Mouse (Mus musculus): ENCODE results near the gene S100a5. TPM values are rescaled to one million over a fixed set of nuclear protein-coding genes. Genes with fewer than 3 reads are reported as not detected.
A peak's percentile ranks its signal among the peaks of the same experiment; 100 is the strongest.

The S100a5 gene
- polyA plus RNA-seq, 1 experiment from 2014 or later = not detected

DNA sequence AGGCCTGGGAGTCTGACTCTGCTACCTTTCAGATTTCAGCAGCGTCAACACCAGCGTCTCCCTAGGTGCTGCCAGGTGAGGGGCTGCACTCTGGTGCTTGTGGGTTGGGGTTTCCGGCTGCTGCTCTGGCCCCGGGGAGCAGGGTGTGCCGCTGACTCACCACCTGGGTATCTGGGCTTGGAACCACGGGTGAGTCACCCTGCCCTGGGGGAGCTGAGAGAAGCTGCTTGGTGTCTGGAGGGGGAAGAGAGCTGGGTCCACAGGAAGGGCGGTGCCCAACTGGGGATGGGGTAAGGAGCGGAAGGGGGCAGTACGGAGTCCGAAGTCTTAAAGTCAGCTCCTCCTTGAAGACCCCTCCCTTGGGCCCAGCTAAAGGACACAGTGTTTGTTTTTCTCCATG lies 21.4 kb upstream of the S100a5 start:
- no peak overlapping the region for H3K9ac ChIP-seq (replicated peaks)
- no peaks in the 10 kb centered on the region for H3K36me3 ChIP-seq (replicated peaks; ENCODE audit: insufficient read depth, low read length)
- 0 out of 2 replicates have a peak overlapping the region, but pooled peaks have one; percentile 2 for H3K4me2 ChIP-seq (ENCODE audit: low read depth, low read length)
- no peak overlapping the region for H3K4me3 ChIP-seq (ENCODE audit: low read depth, low read length)
- ATAC-seq (peak; percentile 59), DNase-seq (peak; percentile 69)
- TF ChIP-seq CTCF (IDR thresholded peaks at IDR 0.05; ENCODE audit: low read depth) (peak; percentile 26; the same call in 1 of the 2 replicates), EP300 (IDR thresholded peaks at IDR 0.05; ENCODE audit: low read depth) (no peak)
- peaks cover 10% of the 10 kb centered on the region; the same call in 1 of the 2 replicates for H3K4me1 ChIP-seq (ENCODE audit: insufficient read depth)
- no peaks in the 10 kb centered on the region for H3K9me3 ChIP-seq (ENCODE audit: low read length)
- peak overlapping the region; percentile 70 for H3K27ac ChIP-seq (ENCODE audit: low read depth)
- WGBS (ENCODE audit: insufficient replicate concordance) = 31% methylated on average over 10 of the region's 10 CpGs
- H3K27me3 ChIP-seq (ENCODE audit: insufficient read depth, low read length) = no peaks in the 10 kb centered on the region

GRCm38 (mm10) chr3:90587361-90588101 lies 20.8 kb upstream of the S100a5 start:
- TF ChIP-seq EP300 (IDR thresholded peaks at IDR 0.05; ENCODE audit: low read depth) = no peak
- TF ChIP-seq CTCF (IDR thresholded peaks at IDR 0.05; ENCODE audit: low read depth) = no peak
- Histone ChIP-seq H3K36me3 (replicated peaks; ENCODE audit: insufficient read depth, low read length) (no peaks in the 10 kb centered on the region), H3K27ac (ENCODE audit: low read depth) (peak overlapping the region; percentile 70), H3K9ac (replicated peaks) (no peak overlapping the region), H3K4me2 (ENCODE audit: low read depth, low read length) (0 out of 2 replicates have a peak overlapping the region, but pooled peaks have one; percentile 2), H3K27me3 (ENCODE audit: insufficient read depth, low read length) (no peaks in the 10 kb centered on the region), H3K4me3 (ENCODE audit: low read depth, low read length) (no peak overlapping the region), H3K4me1 (ENCODE audit: insufficient read depth) (peaks cover 10% of the 10 kb centered on the region; the same call in 1 of the 2 replicates), H3K9me3 (ENCODE audit: low read length) (no peaks in the 10 kb centered on the region)
- DNase-seq (no peak), ATAC-seq (no peak)
- 74% methylated on average over 14 of the region's 14 CpGs for WGBS (ENCODE audit: insufficient replicate concordance)

DNA sequence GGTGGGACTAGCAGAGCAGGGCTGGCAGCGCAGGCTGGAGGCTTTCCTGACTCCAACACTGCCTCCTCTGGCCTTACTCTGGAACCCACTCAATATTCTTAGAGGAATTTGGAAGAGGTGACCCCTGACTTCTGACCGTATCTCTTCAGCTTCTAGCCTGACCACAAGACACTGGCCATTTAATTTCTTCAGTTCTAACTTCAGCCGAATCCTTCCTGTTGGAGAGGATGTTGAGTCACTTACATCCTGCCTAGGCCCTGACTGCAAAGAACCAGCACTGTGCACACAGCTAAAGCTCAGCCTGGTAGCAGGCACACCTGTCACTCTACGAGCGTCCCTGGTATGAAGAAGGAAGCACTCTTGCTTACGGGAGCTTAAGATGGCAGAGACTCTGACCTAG lies 18.9 kb upstream of the S100a5 start:
- H3K9ac ChIP-seq (replicated peaks) = no peak overlapping the region
- H3K36me3 ChIP-seq (replicated peaks; ENCODE audit: insufficient read depth, low read length) = no peaks in the 10 kb centered on the region
- H3K4me2 ChIP-seq (ENCODE audit: low read depth, low read length) = 0 out of 2 replicates have a peak overlapping the region, but pooled peaks have one; percentile 1
- WGBS (ENCODE audit: insufficient replicate concordance) = 47% methylated on average over 6 of the region's 6 CpGs
- no peaks in the 10 kb centered on the region for H3K27me3 ChIP-seq (ENCODE audit: insufficient read depth, low read length)
- no peak overlapping the region for H3K4me3 ChIP-seq (ENCODE audit: low read depth, low read length)
- no peaks in the 10 kb centered on the region for H3K9me3 ChIP-seq (ENCODE audit: low read length)
- DNase-seq = no peak
- peak overlapping the region; percentile 67 for H3K27ac ChIP-seq (ENCODE audit: low read depth)
- peak; percentile 64 for ATAC-seq
- TF ChIP-seq EP300 (IDR thresholded peaks at IDR 0.05; ENCODE audit: low read depth) = no peak
- no peak for TF ChIP-seq CTCF (IDR thresholded peaks at IDR 0.05; ENCODE audit: low read depth)
- H3K4me1 ChIP-seq (ENCODE audit: insufficient read depth) = peaks cover 10% of the 10 kb centered on the region; the same call in 1 of the 2 replicates

DNA sequence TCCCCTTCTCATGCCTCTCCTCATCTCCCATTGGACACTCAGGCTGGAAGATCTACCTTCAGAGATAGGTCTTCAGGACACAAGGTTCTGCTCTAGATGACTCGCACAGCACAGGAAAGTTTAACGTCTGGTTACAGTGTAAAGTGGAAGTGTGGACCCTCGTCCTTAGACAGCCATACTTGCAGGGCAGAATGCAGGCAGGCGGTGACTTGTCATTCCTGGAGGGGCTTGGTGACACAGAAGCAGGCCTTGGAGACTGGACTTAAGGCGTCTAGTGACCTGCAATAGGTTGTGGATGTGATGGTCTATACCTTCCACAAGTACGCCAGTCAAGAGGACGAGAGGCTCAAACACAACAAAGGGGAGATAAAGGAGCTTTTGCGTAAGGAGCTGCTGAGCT lies 18.4 kb upstream of the S100a5 start, which contains the start of gene S100a2:
S100a2 (plus strand) TSS at position 301 of the 400 bp plus-strand sequence.
- H3K4me3 ChIP-seq (ENCODE audit: low read depth, low read length) = no peak within 1 kb of the TSS
- no peak for ATAC-seq
- WGBS (ENCODE audit: insufficient replicate concordance) = 75% methylated on average over 8 of the region's 8 CpGs
- DNase-seq = no peak
- H3K36me3 ChIP-seq (replicated peaks; ENCODE audit: insufficient read depth, low read length) = no peaks in the 10 kb centered on the region
- no peaks in the 10 kb centered on the region for H3K27me3 ChIP-seq (ENCODE audit: insufficient read depth, low read length)
- no peaks in the 10 kb centered on the region for H3K9me3 ChIP-seq (ENCODE audit: low read length)
- peaks cover 10% of the 10 kb centered on the region; the same call in 1 of the 2 replicates for H3K4me1 ChIP-seq (ENCODE audit: insufficient read depth)
- H3K4me2 ChIP-seq (ENCODE audit: low read depth, low read length) = 0 out of 2 replicates have a peak within 1 kb of the TSS, but pooled peaks have one; percentile 1
- H3K9ac ChIP-seq (replicated peaks) = no peak within 1 kb of the TSS
- TF ChIP-seq EP300 (IDR thresholded peaks at IDR 0.05; ENCODE audit: low read depth) = no peak
- no peak for TF ChIP-seq CTCF (IDR thresholded peaks at IDR 0.05; ENCODE audit: low read depth)
- H3K27ac ChIP-seq (ENCODE audit: low read depth) = peak within 1 kb of the TSS; percentile 67

GRCm38 (mm10) chr3:90594466-90594865 lies 13.9 kb upstream of the S100a5 start:
- ATAC-seq = no peak
- Histone ChIP-seq H3K36me3 (replicated peaks; ENCODE audit: insufficient read depth, low read length) (no peaks in the 10 kb centered on the region), H3K9ac (replicated peaks) (no peak overlapping the region), H3K4me3 (ENCODE audit: low read depth, low read length) (no peak overlapping the region), H3K27me3 (ENCODE audit: insufficient read depth, low read length) (no peaks in the 10 kb centered on the region), H3K27ac (ENCODE audit: low read depth) (no peak overlapping the region), H3K4me2 (ENCODE audit: low read depth, low read length) (no peak overlapping the region), H3K4me1 (ENCODE audit: insufficient read depth) (0 out of 2 replicates have a peak, but pooled peaks cover 2% of the 10 kb centered on the region), H3K9me3 (ENCODE audit: low read length) (no peaks in the 10 kb centered on the region)
- WGBS (ENCODE audit: insufficient replicate concordance) = 82% methylated on average over 1 of the region's 1 CpGs
- no peak for DNase-seq
- TF ChIP-seq CTCF (IDR thresholded peaks at IDR 0.05; ENCODE audit: low read depth) = no peak
- no peak for TF ChIP-seq EP300 (IDR thresholded peaks at IDR 0.05; ENCODE audit: low read depth)

DNA sequence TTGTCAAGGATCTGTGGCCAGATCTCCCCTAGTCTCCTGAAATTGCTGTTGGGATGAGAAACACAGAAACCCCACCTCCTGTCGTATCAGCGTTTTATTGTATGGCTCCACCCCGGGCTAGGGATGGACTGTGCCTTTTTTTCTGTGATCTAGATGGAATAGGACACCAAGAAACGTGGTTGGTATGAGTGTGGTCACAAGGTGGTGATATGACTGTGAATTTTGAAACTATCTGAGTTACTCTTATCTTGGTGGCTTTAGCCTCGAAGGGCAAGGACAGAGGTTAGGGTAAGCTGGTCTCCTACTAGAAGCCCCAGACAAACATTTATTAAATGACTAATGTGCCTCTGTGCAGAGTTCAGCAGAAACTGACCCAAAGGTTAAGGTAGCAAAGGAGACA lies 12.8 kb upstream of the S100a5 start:
- Histone ChIP-seq H3K36me3 (replicated peaks; ENCODE audit: insufficient read depth, low read length) (no peaks in the 10 kb centered on the region), H3K9ac (replicated peaks) (no peak overlapping the region), H3K27ac (ENCODE audit: low read depth) (no peak overlapping the region), H3K4me3 (ENCODE audit: low read depth, low read length) (no peak overlapping the region), H3K27me3 (ENCODE audit: insufficient read depth, low read length) (no peaks in the 10 kb centered on the region), H3K4me2 (ENCODE audit: low read depth, low read length) (no peak overlapping the region), H3K4me1 (ENCODE audit: insufficient read depth) (no peaks in the 10 kb centered on the region), H3K9me3 (ENCODE audit: low read length) (no peaks in the 10 kb centered on the region)
- ATAC-seq = no peak
- 62% methylated on average over 5 of the region's 5 CpGs for WGBS (ENCODE audit: insufficient replicate concordance)
- TF ChIP-seq EP300 (IDR thresholded peaks at IDR 0.05; ENCODE audit: low read depth) (no peak), CTCF (IDR thresholded peaks at IDR 0.05; ENCODE audit: low read depth) (no peak)
- DNase-seq = no peak
